Mouse (Mus musculus): Measurements from ENCODE around the gene Ufc1. TPM values are rescaled to one million over a fixed set of nuclear protein-coding genes. Genes with fewer than 3 reads are reported as not detected.
"Not testable (repeated sequence)": the region's sequence is repeated elsewhere in the genome, so short reads cannot be mapped to it uniquely, and the experiment has no call there.

Gene Ufc1
- total RNA-seq (2021): 100 to 1,000 TPM; 102 to 114 TPM
- long read RNA-seq, transcript Ufc1-202 (6 exons, 914 nt): major isoform, 59 of 108 reads
- long read RNA-seq, transcript Ufc1-201 (7 exons, 1,007 nt): minor isoform, 37 of 108 reads
- long read RNA-seq, partial matches to known transcripts: 2 of 108 reads
- long read RNA-seq, other reads (novel, unspliced or antisense): 5 of 108 reads

DNA sequence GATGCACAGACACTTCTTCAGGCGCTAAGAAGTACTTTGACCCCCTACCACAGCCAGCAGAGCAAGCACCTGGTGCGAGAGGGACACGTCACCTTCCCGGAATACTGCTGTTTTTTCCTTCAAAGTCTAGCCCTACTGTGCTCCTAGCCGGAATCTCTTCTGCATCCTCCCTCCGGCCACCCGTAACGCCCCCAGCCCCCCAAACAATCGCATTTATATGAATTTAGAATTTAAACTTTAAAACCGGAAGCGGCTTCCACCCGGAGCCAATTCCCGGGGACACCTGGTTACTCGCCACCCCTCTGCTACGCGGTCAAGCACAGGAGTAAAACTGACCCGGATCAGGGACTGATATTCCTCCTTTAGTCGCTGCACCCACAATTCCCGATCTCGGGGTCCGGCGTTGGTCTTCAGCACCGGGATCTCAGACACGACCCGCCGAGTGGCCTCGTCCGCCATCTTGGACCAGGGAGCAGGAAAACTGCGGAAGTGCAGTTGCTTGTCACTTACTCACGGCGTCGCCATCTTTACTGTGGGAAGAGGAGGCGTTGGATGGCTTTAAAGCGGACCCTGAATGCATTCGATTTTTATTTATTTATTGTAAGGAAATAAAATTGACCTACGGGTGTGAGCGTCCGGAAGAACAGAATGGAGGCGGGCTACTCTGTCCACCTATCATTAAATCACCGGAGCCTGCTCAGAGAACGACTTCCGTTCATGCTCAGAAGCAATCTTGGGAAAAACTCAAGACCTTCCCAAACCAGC, at the start of gene Ufc1:
Gene Ufc1 (minus strand): TSS at position 727 of the 765 bp plus-strand sequence.
- DNase-seq (ENCODE audit: low spot score in 2 of 2): peak; percentile 82 to 84

DNA sequence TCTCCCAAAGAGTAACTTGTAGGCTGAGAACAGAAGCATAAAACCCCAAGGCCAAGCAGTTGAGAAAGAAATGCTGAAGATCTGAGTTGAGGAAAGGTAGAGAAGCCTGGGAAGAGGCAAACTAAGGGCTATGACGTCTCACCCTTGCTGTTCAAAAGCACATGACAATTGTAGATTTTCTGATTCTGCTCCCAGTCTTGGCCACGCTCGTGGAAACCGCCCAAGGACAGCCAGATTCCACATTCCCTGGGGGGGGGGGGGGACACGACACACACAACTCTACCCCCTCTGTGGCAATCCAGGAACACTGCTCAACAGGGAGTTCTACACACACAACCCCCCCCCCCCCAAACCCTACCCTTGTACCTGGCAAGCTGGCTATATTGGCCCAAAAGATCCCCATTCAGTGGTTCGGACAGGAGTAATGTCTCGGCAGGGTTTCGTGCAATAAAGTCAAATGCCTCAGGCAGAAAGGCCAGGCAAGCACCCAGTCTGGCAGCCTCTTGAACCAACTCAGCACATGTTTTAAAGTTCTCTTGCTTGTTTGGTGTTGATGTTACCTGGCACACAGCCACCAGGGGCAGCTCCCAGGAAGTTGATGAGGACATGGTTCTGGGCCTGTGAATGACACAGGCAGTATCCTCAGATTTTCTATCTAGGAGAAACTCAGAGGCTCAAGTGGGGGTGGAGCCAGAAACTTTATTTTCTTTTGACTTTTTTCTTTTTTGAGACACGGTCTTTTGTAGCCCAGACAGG, 49.3 kb upstream of the Ufc1 start:
- peak in 1 of 2 experiments; percentile 17 for DNase-seq (ENCODE audit: low spot score in 2 of 2)

DNA sequence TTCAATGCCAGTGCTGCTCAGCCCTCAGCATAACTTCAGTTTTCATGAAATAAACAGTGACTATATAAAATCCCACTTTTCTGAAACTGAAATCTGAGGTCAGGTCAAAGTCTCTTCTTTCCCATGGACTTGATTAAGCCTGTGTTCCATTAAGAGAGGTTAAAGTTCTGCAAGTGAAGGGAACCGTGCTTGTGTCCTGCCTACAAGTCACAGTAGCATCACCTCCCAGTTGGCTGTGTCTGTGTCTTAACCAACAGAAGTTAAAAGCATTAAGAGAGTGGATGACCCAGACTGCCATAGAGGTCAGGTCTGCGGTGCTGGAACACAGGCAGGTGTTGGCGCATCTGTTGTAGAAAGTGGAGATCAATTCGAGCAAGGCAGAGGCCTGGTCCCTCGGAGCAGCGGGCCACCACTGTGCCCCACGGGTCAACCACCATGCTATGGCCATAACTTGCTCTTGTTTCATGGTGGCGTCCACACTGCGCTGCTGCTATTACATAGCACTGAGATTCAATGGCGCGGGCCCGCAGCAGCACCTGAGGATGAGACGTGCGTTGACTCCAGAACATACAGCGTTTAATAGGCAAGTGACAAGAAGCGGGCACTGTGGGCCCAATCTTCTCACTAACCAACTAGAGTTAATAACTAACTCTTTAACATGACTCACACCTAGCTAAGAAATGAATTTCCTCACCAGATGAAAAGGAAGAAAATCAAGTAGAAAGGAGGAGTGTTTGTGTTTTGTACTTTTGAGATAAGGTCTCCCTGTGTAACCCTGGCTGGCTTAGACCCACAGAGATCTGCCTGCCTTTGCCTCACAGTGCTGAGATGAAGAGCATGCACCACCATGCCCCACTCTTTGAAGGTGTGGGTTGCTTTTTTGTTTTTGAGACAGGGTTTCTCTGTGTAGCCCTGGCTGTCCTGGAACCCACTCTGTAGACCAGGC, 47.7 kb upstream of the Ufc1 start:
- no peak for DNase-seq (ENCODE audit: low spot score in 2 of 2)

DNA sequence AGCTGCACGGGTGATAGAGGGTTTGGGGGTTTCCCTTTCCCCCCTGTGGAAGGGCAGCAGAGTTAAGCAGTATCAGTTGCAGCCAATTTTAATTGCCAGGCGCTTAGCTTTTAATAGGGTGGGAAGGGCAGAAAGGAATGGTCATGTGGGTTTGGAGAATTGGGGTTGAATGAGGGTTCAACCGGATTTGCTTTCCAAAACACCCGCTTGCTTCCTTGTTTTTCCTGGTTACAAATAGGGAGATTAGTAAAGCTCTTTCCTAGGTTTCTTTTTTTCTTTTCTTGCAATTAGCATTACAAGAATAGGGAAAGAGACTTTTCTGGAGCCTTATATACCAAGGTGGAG, 35.4 kb upstream of the Ufc1 start:
- no peak for DNase-seq (ENCODE audit: low spot score in 2 of 2)

DNA sequence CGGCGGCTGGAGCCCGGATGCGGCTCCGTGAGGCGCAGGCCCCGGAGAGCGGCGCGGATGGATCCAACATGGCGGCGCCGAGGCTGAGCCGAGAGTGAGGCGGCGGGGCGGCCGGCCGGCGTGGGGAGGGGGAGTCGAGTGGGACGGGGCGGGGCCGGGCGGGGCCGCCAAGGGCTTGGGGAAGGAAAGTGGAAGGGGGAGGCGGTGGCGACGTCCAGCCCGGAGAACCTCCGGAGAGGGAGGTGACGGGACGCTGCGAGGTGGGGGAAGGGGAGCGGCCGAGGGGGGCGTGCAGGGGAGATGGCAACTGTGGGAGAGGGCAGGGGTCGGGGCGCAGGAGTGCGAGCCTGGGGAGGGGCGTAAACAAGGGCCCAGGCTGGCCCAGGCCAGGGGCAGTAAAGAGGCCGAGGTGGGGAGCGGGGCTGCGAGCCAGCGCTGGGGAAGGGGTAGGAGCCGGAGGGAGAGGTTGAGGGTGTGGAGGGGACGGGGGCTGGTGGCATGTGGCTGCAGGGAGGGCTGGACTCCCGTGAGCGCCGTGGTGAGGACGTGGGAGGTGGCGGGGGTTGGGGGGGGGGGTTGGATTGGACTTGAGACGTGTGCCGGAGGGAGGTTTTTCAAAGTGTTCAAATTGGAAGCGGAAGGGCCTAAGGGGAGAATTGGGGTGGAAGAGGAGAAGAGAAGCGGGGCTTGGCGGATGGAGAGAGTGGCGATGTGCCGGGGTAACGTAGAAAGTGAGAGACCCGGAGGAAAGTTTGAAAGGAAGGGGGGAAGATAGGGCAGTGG, 34.8 kb upstream of the Ufc1 start:
- no peak for DNase-seq (ENCODE audit: low spot score in 2 of 2)

DNA sequence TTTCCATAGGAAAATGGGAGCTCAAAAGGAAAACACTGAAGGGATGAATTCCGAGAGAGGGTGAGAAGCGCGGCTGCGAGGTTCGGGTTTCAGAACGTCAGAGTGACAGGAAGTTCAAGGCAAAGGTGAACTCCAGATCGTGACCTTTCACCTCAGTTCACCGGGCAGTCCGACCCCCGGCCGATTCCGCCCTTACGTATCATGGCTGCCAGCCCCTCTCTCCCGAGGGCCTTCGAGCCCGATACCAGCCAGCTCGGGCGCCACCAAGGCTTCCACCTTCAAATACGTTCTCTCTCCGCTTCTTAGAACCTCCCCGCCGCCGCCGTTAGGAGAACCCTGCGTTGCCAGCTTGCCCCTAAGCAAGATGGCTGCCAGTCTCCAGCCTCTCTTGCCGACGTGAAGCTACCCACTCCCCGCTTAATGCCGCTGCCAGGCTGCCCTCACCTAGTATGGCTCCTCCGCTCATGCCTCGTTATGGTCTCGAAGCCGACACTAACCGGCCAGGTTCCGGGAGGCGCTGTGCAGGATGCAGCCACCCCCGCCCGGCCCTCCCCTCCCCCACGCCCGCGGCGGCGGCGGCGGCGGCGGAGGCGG, 34.1 kb upstream of the Ufc1 start, which contains the start of gene Dedd:
Gene Dedd (plus strand): TSS at position 307 of the 594 bp plus-strand sequence.
- peak; percentile 91 to 94 for DNase-seq (ENCODE audit: low spot score in 2 of 2)

DNA sequence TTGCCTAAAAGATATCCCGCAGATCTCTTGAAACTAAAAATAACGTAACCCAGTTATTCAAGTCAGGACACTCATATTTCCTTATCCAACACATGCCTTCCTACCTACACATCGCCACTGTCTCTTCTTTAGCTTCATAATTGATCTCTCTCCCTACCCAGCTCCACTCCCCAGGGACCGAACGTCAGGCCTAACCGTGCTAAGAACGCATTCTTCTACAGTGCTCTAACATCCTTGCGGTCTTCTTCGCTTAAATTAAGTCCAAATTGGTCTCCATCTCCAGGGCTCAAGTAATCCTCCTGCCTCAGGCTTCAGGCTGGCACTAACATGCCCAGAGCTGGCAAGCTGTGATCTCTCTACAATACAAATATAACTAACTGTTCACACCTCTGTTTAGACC, 33.4 kb upstream of the Ufc1 start:
- DNase-seq (ENCODE audit: low spot score in 2 of 2): peak in 1 of 2 experiments; percentile 25

DNA sequence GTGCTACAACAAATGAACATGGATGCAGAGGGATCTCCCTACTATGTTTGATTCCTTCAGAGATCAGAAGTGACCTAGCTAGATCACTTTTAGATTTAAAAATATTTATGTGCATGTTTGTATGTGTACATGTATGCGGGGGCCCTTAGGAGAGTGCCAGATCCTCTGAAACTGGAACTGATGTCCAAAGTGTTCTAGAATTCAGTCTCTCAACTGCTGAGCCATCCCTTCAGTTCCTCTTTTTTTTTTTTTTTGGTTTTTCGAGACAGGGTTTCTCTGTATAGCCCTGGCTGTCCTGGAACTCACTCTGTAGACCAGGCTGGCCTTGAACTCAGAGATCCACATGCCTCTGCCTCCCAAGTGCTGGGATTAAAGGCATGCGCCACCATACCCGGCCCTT, 31.8 kb upstream of the Ufc1 start:
- DNase-seq (ENCODE audit: low spot score in 2 of 2): not testable (repeated sequence)

DNA sequence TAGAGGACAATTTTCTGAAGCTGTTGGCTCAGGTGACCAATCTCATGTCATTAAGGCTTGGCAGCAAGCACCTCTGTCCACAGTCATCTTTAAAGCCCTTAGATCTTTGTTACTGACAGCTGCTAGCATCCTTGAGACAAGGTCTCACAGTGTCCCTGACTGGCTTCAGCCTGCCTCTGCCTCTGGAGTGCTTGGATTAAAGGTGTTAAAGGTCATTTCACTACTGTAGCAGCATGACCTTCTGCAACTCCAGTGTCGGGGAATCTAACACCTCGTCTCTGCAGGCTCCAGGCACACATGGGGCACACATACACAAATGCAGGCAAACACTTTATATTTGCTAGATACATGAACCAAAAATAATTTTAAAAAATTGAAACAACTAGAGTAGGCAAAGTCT, 30.7 kb upstream of the Ufc1 start:
- no peak for DNase-seq (ENCODE audit: low spot score in 2 of 2)

DNA sequence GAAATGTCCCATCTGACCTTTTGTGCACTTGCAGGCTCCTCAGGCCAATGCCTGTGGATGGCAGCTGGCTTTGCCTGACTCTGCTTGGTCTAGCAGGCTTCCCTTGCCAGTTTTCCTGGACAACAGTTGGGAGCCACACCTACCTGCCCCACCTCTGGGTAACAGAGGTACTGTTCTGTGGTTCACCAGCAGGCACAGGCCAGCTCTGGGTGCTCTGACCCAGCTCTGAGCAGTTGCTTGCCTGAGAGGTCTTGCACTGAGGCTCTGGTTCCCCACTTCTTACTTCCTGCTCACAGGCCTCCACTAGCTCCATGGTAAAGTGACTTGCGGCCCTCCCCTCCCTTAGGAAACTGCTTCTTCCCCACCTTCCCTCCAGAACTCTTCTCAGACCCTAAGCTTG, 27.2 kb upstream of the Ufc1 start:
- DNase-seq (ENCODE audit: low spot score in 2 of 2): no peak

DNA sequence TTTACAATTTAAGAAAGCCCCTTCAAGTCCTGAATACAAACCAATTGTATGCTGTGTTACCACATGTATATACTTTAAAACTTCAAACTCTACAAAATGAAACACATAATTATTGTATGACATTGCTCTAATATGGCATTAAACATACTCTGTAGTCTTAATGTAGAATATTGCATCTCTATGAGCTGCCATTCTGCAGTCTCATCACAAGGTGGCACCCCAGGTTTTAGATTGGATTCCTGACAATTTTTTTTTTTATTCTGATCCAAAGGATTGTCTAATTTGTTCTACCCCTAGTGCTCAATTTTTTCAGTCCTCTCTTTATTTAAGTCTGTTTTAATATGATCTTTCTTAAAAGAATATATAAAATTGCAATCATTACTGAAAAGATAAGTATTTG, 26.6 kb upstream of the Ufc1 start:
- peak in 1 of 2 experiments; percentile 26 for DNase-seq (ENCODE audit: low spot score in 2 of 2)

DNA sequence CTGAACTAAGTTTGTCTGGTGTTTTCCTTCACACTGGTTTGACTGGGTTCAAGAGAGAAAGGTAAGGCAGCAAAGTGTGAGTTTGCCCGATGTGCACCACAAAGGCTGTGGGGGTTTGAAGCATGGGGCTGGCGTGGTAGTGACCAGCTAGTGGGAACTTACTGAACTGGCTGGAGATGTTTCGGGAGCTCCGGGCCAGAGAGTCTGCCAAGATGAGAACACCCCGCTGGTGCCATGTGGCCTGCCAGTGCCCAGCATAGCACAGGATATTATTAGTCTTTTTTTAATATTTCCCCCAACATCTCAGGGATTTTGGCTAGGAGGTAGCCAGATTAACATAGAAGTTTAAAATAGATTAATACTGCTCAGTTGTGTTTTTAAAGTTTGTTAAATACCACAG, 25.3 kb upstream of the Ufc1 start:
- DNase-seq (ENCODE audit: low spot score in 2 of 2): no peak

DNA sequence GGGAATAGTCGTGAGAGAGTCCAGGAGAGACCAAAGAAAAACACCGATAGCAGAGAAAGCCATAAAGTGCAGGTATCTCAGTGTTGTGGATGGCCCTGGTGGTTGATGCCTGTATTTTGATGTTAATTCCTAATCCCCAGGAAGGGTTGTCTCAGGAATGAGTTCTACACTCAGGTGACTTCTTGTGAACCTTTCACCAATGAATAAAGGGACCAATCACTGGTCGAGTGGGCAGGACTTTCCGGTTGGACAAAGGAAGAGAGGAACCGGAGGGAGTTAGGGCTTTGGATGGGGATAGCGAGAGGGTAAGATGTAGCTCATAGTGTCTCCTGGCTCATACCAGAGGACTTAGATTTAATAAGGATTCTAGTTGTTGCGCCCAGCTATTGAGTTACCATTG, 24.9 kb upstream of the Ufc1 start:
- no peak for DNase-seq (ENCODE audit: low spot score in 2 of 2)

DNA sequence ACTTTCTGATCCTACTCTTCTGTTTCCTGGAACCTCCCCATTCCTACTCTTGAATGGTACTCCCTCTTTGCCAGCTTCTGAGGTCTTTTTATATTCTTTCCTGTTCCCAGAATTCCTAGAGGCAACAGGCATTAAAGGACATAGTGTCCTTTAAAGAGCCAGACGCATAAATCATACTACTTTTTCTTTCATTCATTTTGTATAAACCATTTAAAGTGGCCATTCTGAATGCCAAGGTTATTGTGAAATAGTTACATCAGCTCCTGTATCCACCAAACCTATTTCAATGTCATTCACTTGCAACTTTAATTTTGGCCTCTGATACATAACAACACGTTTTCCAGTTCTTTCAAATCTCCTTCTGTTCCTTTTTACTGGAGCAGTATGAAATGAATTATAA, 14.5 kb upstream of the Ufc1 start:
- DNase-seq (ENCODE audit: low spot score in 2 of 2): no peak

DNA sequence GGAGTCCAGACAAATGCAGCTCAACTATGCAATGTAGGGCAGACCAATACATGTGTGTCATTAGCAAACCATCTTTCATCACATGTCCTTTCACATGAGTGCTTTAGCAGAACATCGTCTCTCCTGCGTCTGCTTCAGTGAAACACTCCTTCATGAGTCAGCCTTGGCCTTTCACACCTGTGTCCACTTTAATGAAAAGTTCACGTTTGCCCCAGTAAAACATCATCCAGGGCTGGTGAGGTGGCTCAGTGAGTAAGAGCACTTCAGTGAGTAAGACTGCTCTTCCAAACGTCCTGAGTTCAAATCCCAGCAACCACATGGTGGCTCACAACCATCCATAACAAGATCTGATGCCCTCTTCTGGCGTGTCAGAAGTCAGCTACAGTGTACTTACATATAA, 11.3 kb upstream of the Ufc1 start:
- DNase-seq (ENCODE audit: low spot score in 2 of 2): not testable (repeated sequence)

DNA sequence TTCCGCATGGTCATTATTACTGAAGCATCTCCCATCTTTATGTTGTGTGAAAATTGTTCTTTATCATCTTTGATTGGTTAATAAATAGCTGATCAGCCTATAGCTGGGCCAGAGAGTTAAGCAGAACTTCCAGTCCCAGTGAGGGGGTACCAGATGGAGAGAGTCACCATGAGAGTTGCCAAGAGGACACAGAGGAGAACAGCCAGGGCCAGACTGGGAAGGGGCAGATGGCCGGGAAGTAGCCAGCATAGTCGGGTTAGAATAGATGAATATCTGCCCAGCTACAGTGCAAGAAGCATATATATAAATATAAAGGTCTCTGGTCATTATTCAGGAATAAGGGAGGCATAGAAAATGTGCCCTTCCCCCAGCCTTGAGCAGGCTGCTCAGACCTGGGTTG, 3.4 kb upstream of the Ufc1 start:
- no peak for DNase-seq (ENCODE audit: low spot score in 2 of 2)

DNA sequence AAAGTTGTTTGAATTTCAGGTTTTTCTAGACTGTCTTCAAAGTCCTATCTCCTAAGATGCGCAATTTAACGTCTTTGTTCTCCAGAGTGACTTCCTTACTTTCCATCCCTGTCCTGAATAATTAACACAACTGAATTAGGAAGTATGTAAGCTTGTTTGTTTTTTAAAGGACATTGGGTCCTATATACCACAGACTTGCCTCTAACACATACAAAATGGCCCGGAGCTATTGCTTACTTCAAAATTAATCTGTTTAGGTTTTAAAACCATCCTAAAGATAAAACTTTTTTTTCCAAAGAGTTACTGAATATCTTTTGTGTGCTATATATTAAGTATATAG, 209 bp upstream of the Ufc1 start:
- DNase-seq (ENCODE audit: low spot score in 2 of 2): no peak

DNA sequence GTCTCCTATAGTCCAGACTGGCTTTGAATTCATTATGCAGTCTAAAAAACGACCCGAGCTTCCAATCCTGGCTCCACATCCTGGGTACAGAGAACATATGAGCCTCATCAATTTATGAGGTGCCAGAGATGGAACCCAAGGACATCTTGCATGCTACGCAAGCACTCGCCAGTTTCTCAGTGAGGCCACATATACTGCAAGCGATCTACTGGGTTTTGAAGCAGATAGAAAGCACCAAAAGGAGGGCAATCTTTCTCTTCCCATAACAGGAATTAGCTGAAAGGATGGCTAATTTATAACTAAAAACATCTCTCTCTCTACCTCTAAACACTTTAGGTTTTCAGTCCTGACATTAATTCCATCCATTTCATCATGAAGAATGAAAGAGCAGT, 922 bp downstream of the Ufc1 start:
- DNase-seq (ENCODE audit: low spot score in 2 of 2): no peak

DNA sequence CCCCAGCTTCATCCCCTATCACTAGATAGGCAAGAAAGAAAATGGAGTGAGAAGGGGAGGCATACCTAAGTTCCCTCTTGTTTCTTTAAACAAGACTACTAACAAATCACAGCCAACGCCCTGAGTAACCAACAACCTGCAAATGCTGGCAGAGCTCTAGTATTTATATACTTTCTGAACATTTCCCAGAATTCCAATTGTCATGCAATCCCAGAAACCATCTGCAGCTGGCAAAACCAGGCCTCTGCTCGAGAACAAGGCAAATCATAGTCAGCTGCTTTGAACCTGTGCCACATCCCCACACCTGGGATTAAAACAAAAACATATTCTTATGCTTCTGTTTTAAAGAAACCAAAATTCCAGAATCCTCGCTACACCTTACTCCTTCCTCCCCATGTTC, 1.5 kb downstream of the Ufc1 start:
- no peak for DNase-seq (ENCODE audit: low spot score in 2 of 2)

DNA sequence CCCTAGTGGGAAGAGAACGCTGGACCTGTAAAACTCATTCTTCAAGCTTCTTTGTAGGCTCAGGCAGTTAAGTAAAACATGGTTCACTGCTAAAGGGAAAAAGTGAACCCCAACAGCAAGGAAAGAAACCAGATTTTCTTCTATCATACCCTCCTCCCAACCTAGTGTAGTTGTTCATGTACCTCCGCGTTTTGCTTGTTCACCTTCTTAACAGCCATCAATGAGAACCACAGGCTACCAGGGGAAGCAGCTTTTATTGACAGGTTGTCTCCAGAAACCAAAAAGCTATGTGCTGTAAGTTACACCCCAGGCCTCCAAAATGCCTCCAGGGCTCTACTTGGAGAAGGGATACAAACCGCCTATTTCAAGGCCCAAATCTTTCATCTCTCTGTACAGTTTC, 6.5 kb downstream of the Ufc1 start:
- no peak for DNase-seq (ENCODE audit: low spot score in 2 of 2)

Data from layer of hippocampus, postnatal 10 days (tissue).